Mouse (Mus musculus) lung, embryonic 15.5 days (tissue): Measurements from ENCODE around the gene Nde1. TPM values are rescaled to one million over a fixed set of nuclear protein-coding genes. Genes with fewer than 3 reads are reported as not detected.

Experiments used
- ATAC-seq: fragments of 200-750 bp; cut with Nextera tagmentation; 2 replicates; pipeline ENCODE4 v1.8.0; 2017; ENCODE audit warnings: moderate number of reproducible peaks, borderline replicate concordance; ENCODE audit not compliant: low FRiP score, low TSS enrichment; ENCODE audit errors: extremely low read depth
- H3K27ac ChIP-seq: fragments of 300-500 bp; sonication (generic); 2 replicates; pipeline ENCODE4 v1.5.1; 2015; ENCODE audit warnings: moderate library complexity, mild to moderate bottlenecking, inconsistent platforms
- H3K27me3 ChIP-seq: fragments of 300-500 bp; sonication (generic); 2 replicates; pipeline ENCODE4 v1.6.1; 2015; ENCODE audit warnings: inconsistent platforms
- H3K36me3 ChIP-seq: fragments of 300-500 bp; sonication (generic); 2 replicates; pipeline ENCODE4 v1.6.1; 2015; ENCODE audit warnings: inconsistent platforms
- H3K4me1 ChIP-seq: fragments of 300-500 bp; sonication (generic); 2 replicates; pipeline ENCODE4 v1.6.1; 2015; ENCODE audit warnings: inconsistent platforms
- H3K4me2 ChIP-seq: fragments of 300-500 bp; sonication (generic); 2 replicates; pipeline ENCODE4 v1.6.1; 2015; ENCODE audit warnings: inconsistent platforms, mild to moderate bottlenecking, moderate library complexity
- H3K4me3 ChIP-seq: fragments of 300-500 bp; sonication (generic); 2 replicates; pipeline ENCODE4 v1.5.1; 2015; ENCODE audit warnings: mild to moderate bottlenecking, inconsistent platforms
- H3K9ac ChIP-seq: fragments of 300-500 bp; sonication (generic); 2 replicates; pipeline ENCODE4 v1.6.1; 2015; ENCODE audit warnings: inconsistent platforms
- H3K9me3 ChIP-seq: fragments of 300-500 bp; sonication (generic); 2 replicates; pipeline ENCODE4 v1.6.1; 2016; ENCODE audit warnings: inconsistent platforms
- WGBS: fragments of 180-500 bp; shearing (Covaris S2); methylation state at CpG from one replicate; pipeline ENCODE4 v1.1.7; 2015; 5-methylcytosine and 5-hydroxymethylcytosine counted together
- polyA plus RNA-seq: library from polyadenylated mRNA; unstranded; fragments of >200 nt; fragmentation: Nextera tagmentation; extraction: Ambion mirVana; gene quantifications from 2 replicates; pipeline ENCODE4 v1.2.1, GENCODE M21; 2015

Nde1 gene
- polyA plus RNA-seq = 137 and 143 TPM in 2 replicates

DNA sequence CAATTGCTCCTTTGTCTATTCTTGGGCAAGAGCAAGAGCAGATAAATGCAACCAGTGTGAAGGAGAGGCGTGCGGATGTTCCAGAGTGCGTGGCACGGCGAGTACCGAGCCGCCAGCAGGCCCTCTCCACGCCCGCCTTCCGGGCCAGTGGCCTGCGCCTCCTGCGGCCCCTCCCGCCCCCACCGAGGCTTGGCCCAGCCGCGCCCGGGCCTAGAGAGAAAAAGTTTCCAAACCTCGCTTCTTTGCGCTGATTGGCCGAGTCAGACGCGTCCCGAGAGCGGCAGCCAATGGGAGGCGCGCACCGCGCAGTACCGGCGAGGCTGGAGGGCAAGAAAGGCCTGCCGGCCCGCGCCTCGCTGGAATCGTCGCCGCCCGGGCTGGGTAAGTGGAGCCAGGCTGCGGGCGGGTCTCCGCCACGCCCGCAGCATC lies at the start of gene Nde1, which contains the start of gene Marf1:
TSS of gene Nde1 (plus strand) at position 288 of the 429 bp plus-strand sequence.
TSS of gene Marf1 (minus strand) at position 364 of the 429 bp plus-strand sequence.
- Histone ChIP-seq H3K27me3 (no peaks in the 10 kb centered on the region), H3K4me2 (peak within 1 kb of the TSS; percentile 63), H3K9me3 (no peaks in the 10 kb centered on the region), H3K27ac (peak within 1 kb of the TSS; percentile 95), H3K36me3 (no peaks in the 10 kb centered on the region), H3K9ac (peak within 1 kb of the TSS; percentile 90), H3K4me3 (peak within 1 kb of the TSS; percentile 77), H3K4me1 (peaks cover 32% of the 10 kb centered on the region)
- WGBS = under 1% methylated on average over 43 of the region's 43 CpGs
- peak; percentile 88 for ATAC-seq

DNA sequence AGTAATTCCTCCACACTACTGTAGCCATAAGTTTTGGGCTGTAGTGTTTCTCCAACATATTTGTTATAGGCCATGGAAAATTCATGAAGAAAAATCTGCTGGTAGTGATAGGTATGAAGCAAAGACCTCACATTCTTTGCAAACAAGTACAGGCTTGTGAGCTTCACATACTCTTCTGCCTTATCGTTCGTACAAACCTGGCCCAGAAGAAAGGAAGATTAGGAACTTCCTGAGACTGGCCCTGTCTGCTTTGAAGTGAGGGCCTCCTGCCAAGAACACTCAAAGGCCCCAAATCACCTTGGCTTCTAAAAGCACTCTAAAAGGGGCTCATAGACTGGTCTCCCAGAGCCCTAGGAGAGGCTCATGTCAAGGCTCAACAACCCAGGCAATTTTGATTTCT lies 45.8 kb upstream of the Nde1 start:
- Histone ChIP-seq H3K4me2 (no peak overlapping the region), H3K9ac (no peak overlapping the region), H3K4me3 (no peak overlapping the region), H3K27me3 (no peaks in the 10 kb centered on the region), H3K36me3 (peaks cover 59% of the 10 kb centered on the region), H3K9me3 (no peaks in the 10 kb centered on the region), H3K4me1 (no peaks in the 10 kb centered on the region), H3K27ac (no peak overlapping the region)
- 56% methylated on average over 2 of the region's 2 CpGs for WGBS
- no peak for ATAC-seq

DNA sequence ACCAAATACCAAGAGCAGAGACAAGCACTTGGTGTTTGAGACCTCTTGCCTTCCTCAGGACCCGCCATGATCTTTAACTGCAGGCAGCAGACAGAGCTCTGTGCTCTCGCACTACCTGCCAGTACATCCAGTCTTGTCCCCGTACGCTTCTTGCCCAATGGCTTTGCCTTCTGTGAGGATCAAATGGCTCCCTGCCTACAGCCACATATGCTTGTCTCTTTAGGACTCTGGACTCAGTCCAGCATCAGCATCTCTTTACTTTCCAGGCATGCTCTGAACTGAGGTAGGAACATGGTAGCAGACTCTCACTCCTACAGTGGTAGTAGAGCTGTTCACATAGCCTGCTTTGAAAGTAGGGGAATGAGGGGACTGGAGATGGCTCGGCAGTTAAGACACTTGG lies 42.1 kb upstream of the Nde1 start:
- no peak overlapping the region for H3K27ac ChIP-seq
- H3K4me2 ChIP-seq = no peak overlapping the region
- H3K9ac ChIP-seq = no peak overlapping the region
- H3K9me3 ChIP-seq = no peaks in the 10 kb centered on the region
- no peaks in the 10 kb centered on the region for H3K27me3 ChIP-seq
- H3K36me3 ChIP-seq = peaks cover 68% of the 10 kb centered on the region
- WGBS = 93% methylated on average over 5 of the region's 5 CpGs
- no peaks in the 10 kb centered on the region for H3K4me1 ChIP-seq
- no peak for ATAC-seq
- H3K4me3 ChIP-seq = no peak overlapping the region

DNA sequence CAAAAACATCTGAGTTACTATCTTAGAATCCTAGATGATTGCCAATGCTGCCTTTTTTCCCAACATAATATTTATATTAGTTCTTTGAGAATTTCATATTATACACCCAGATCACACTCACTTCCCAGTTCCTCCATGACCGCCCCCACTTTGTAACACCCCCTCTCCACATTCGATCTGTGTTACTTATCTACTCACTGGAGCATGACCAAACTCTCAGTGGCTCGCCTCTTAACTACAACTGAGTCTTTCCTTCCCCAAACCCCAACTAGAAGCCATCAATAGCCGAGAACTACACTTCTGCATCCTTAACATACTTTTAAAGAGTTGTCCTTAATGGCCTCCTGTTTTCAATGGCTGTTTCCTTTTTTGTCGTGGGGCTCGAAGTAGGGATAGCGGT lies 41.5 kb upstream of the Nde1 start:
- H3K27me3 ChIP-seq = no peaks in the 10 kb centered on the region
- H3K4me3 ChIP-seq = no peak overlapping the region
- H3K27ac ChIP-seq = no peak overlapping the region
- no peak overlapping the region for H3K9ac ChIP-seq
- no peaks in the 10 kb centered on the region for H3K9me3 ChIP-seq
- no peak for ATAC-seq
- H3K36me3 ChIP-seq = peaks cover 68% of the 10 kb centered on the region
- no peaks in the 10 kb centered on the region for H3K4me1 ChIP-seq
- H3K4me2 ChIP-seq = no peak overlapping the region
- 92% methylated on average over 7 of the region's 7 CpGs for WGBS

DNA sequence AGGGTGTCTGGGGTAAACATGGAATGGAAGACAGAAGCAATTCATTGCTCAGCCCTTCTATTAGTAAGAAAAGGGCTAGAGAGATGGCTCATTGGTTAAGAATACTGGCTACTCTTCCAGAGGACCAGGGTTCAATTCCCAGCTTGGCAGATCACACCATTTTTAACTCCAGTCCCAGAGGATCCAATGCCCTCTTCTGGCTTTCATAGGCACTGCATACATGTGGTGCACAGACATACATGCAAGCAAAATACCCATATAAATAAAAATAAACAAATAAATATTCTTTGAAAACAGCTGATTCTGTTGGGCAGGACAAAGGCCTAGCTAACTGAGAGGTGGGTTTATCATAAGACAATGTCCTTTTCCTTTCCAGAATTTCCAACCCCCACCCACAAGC lies 40.5 kb upstream of the Nde1 start:
- Histone ChIP-seq H3K4me3 (no peak overlapping the region), H3K27me3 (no peaks in the 10 kb centered on the region), H3K4me1 (no peaks in the 10 kb centered on the region), H3K36me3 (peaks cover 72% of the 10 kb centered on the region), H3K27ac (no peak overlapping the region), H3K4me2 (no peak overlapping the region), H3K9me3 (no peaks in the 10 kb centered on the region), H3K9ac (no peak overlapping the region)
- ATAC-seq = no peak

DNA sequence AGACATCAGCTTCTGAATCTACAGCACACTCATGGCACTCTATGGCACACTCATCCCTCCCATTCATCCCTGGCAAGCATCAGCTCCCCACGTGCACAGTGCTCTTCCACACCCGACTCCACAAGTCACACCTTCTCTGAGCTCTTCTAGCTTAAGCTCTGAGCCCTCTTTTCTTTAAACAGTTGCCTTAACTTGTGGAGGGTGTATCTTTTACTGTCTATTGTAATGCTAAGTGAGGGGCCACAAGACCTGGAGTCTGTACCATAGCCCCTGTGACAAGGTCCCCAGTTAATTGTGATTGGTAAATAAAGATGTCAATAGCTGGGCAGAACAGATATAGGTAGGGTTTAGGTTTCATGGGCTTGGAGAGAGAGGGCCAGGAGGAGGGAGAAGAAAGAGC lies 39.2 kb upstream of the Nde1 start:
- H3K4me2 ChIP-seq = no peak overlapping the region
- H3K4me3 ChIP-seq = no peak overlapping the region
- H3K27me3 ChIP-seq = no peaks in the 10 kb centered on the region
- H3K27ac ChIP-seq = no peak overlapping the region
- 86% methylated on average over 2 of the region's 2 CpGs for WGBS
- no peaks in the 10 kb centered on the region for H3K9me3 ChIP-seq
- no peak for ATAC-seq
- H3K4me1 ChIP-seq = no peaks in the 10 kb centered on the region
- H3K36me3 ChIP-seq = peaks cover 85% of the 10 kb centered on the region
- H3K9ac ChIP-seq = no peak overlapping the region

DNA sequence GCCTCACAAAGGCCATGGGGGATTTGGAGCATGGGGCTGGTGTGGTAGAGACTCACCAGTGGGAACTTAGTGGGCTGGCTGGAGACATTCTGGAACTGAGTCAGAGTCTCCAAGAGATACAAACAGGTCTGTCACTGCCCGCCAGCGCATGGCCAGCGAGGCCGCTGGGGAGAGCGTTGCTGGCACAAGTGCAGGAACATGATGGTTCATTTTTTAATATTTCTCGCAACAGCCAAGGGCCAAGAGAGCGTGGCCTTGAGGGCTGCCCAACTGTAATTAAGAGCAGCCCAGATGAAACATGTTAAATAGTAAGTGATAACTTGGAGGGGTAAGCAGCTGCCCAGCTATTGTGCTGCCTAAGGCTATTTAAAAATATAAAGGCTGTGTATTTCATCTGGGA lies 38.4 kb upstream of the Nde1 start:
- Histone ChIP-seq H3K9me3 (no peaks in the 10 kb centered on the region), H3K27me3 (no peaks in the 10 kb centered on the region), H3K4me2 (no peak overlapping the region), H3K4me1 (no peaks in the 10 kb centered on the region), H3K4me3 (no peak overlapping the region), H3K27ac (no peak overlapping the region), H3K9ac (no peak overlapping the region), H3K36me3 (peaks cover 91% of the 10 kb centered on the region)
- no peak for ATAC-seq
- WGBS = 92% methylated on average over 7 of the region's 7 CpGs

DNA sequence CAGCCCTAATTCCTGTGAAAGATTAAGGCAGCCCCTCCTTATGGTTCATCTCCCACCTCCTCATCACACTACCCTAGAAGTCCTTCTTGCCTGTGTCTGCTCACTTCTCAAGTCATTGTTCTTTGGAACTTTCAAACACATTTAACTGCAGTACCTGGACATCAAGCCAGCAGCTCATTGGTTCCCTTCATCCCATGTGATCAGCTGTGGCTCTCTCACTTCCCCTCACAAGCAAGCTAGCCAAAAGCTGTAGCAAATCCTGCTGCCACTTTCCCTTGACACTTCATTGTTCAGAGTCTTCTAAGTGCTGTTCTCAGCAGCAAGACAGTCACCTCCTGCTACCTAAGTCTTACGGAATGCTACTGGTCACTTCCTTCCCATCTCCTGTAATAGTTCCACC lies 37.8 kb upstream of the Nde1 start:
- no peak overlapping the region for H3K9ac ChIP-seq
- ATAC-seq = no peak
- H3K36me3 ChIP-seq = peaks cover 93% of the 10 kb centered on the region
- WGBS = 82% methylated on average over 1 of the region's 1 CpGs
- no peaks in the 10 kb centered on the region for H3K27me3 ChIP-seq
- no peaks in the 10 kb centered on the region for H3K4me1 ChIP-seq
- no peaks in the 10 kb centered on the region for H3K9me3 ChIP-seq
- no peak overlapping the region for H3K4me3 ChIP-seq
- no peak overlapping the region for H3K4me2 ChIP-seq
- H3K27ac ChIP-seq = no peak overlapping the region

DNA sequence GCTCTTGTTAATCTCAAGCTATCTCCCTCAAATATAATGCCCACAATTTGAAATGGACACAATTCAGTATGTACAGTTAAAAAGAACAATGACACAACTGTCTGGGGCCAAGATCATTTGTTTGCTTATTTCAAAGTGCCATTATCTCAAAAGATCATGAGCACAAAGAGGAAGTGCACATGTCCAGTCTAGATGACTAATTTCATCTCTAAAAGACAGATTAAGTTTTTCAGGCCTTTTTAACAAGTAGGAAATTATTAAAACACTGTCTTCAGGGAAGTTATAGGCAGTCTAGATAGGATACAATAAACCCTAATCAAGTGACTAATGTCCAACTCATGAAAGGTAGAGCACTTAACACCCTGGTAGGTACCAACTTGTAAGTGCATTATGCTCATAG lies 34.1 kb upstream of the Nde1 start:
- no peak overlapping the region for H3K4me2 ChIP-seq
- no peak for ATAC-seq

DNA sequence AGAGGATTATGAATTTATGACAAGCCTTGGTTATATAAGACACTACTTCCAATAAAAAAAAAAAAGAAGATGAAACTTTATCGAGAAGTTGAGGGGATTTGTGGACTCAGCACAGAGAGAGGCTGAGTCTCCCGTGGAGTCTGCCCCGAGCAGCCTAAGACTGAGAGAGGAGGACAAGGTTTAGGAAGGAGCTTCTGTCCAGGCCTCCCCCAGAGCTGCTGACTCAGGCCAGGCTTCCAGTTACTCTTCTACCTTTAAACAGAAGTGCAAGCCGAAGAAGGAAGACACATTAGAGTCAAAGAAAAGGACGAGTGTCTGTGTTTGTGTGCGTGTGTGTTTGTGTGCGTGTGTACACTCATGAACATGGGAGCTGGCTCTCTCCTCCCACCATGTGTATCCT lies 32.3 kb upstream of the Nde1 start:
- Histone ChIP-seq H3K27ac (no peak overlapping the region), H3K9ac (no peak overlapping the region), H3K4me2 (no peak overlapping the region), H3K4me1 (no peaks in the 10 kb centered on the region), H3K36me3 (peaks cover 90% of the 10 kb centered on the region), H3K4me3 (no peak overlapping the region), H3K9me3 (no peaks in the 10 kb centered on the region), H3K27me3 (no peaks in the 10 kb centered on the region)
- no peak for ATAC-seq
- 88% methylated on average over 7 of the region's 7 CpGs for whole genome bisulfite sequencing

More for the DNA sequence above, 34.1 kb upstream of the Nde1 start:
- no peaks in the 10 kb centered on the region for H3K27me3 ChIP-seq
- H3K9me3 ChIP-seq = no peaks in the 10 kb centered on the region
- H3K4me1 ChIP-seq = no peaks in the 10 kb centered on the region
- no peak overlapping the region for H3K9ac ChIP-seq
- H3K4me3 ChIP-seq = no peak overlapping the region
- no peak overlapping the region for H3K27ac ChIP-seq
- H3K36me3 ChIP-seq = peaks cover 95% of the 10 kb centered on the region

DNA sequence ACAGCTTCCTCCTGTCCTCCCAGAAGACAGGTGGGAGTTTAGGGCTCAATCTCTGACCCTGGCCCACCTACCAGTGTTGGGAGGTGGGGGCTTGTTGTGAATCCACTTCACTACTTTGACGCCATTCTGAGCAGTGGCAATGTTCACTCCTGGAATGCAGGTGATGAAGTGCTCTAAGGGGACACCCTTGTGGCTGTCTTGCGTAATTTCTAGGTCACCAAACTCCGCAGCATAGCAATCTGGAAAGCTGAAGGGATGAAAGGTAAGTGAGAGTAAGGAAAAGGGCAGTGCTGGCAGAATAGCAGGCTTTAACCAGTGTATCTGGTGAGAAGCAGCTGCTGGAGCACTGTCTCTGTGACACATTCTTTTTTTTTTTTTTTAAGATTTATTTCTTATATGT lies 31.7 kb upstream of the Nde1 start:
- no peaks in the 10 kb centered on the region for H3K4me1 ChIP-seq
- no peak overlapping the region for H3K9ac ChIP-seq
- no peak overlapping the region for H3K4me3 ChIP-seq
- H3K36me3 ChIP-seq = peaks cover 90% of the 10 kb centered on the region
- H3K4me2 ChIP-seq = no peak overlapping the region
- no peaks in the 10 kb centered on the region for H3K27me3 ChIP-seq
- no peaks in the 10 kb centered on the region for H3K9me3 ChIP-seq
- no peak for ATAC-seq
- no peak overlapping the region for H3K27ac ChIP-seq
- 80% methylated on average over 3 of the region's 3 CpGs for WGBS

DNA sequence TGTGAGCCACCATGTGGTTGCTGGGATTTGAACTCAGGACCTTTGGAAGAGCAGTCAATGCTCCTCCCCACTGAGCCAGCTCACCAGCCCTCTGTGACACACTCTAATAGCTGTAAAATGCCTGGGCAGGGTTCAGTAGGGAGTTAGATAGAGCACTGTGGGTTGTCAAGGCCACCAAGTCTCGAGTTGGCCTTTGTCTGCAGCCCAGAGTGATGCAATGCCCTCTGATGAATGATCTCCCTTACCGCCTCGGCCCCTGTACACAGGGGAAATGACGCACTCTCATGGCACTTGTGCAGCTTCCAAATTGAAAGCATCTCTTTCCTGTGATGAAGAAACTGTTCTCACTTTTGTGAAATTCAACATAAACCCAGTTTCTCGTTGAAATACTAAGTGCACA lies 31.2 kb upstream of the Nde1 start:
- no peak overlapping the region for H3K4me2 ChIP-seq
- H3K27me3 ChIP-seq = no peaks in the 10 kb centered on the region
- no peaks in the 10 kb centered on the region for H3K9me3 ChIP-seq
- no peak overlapping the region for H3K9ac ChIP-seq
- no peak for ATAC-seq
- no peaks in the 10 kb centered on the region for H3K4me1 ChIP-seq
- 74% methylated on average over 5 of the region's 5 CpGs for WGBS
- no peak overlapping the region for H3K4me3 ChIP-seq
- H3K36me3 ChIP-seq = peaks cover 91% of the 10 kb centered on the region
- no peak overlapping the region for H3K27ac ChIP-seq

DNA sequence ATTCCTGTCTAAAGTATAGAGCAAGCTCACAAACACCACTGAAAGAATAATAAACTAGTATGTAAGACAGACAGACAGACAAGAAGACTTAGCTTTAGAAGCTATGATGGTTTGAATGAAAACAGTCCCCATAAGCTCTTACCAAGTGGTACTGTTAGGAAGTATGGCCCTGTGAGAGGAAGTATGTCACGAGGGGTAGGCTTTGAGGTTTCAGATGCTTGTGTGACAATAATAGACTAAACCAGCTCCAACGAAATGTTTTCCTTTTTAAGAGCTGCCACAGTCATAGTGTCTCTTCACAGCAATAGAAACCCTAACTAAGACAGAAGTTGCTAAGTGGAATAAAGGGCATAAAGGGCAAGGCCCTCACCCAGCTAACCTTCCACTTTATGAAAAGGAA lies 28.1 kb upstream of the Nde1 start:
- Histone ChIP-seq H3K27ac (no peak overlapping the region), H3K36me3 (peaks cover 86% of the 10 kb centered on the region), H3K4me3 (no peak overlapping the region), H3K4me2 (no peak overlapping the region), H3K9me3 (no peaks in the 10 kb centered on the region), H3K27me3 (no peaks in the 10 kb centered on the region), H3K4me1 (no peaks in the 10 kb centered on the region), H3K9ac (no peak overlapping the region)
- no peak for ATAC-seq
- WGBS = 88% methylated on average over 2 of the region's 2 CpGs
